Mouse (Mus musculus) cerebellum, adult 2 months (tissue): ENCODE measurements around the gene Rcc2. TPM values are rescaled to one million over a fixed set of nuclear protein-coding genes. Genes with fewer than 3 reads are reported as not detected.

Source experiments
- DNase-seq, 2 experiments: peaks; one replicate each; pipeline ENCODE4 v3.0.0; 2021
- H3K27ac ChIP-seq: fragments of 200-500 bp; 2 replicates; pipeline ENCODE4 v1.5.1; 2012; ENCODE audit warnings: low read length, control low read depth, inconsistent platforms; ENCODE audit not compliant: insufficient read depth
- H3K27me3 ChIP-seq: fragments of 200-500 bp; 2 replicates; pipeline ENCODE4 v1.6.1; 2012; ENCODE audit warnings: inconsistent platforms, mild to moderate bottlenecking, low read length, moderate library complexity; ENCODE audit not compliant: control insufficient read depth, insufficient read depth
- H3K4me1 ChIP-seq: fragments of 200-500 bp; 2 replicates; pipeline ENCODE4 v1.6.1; 2011; ENCODE audit warnings: low read length; ENCODE audit not compliant: control insufficient read depth, insufficient read depth
- H3K4me3 ChIP-seq: fragments of 200-500 bp; replicated peaks from 2 replicates; pipeline ENCODE3; 2011; ENCODE audit warnings: mild to moderate bottlenecking, low read depth, low read length, control low read depth; ENCODE audit not compliant: insufficient read depth
- CTCF ChIP-seq: fragments of 200-500 bp; IDR thresholded peaks from 2 replicates; pipeline ENCODE4 v1.5.1; 2011; ENCODE audit warnings: low read depth, mild to moderate bottlenecking, control low read depth, low read length, moderate library complexity, borderline replicate concordance; ENCODE audit not compliant: insufficient read depth
- POLR2A ChIP-seq: fragments of 200-500 bp; IDR thresholded peaks from 2 replicates; pipeline ENCODE4 v1.6.1; 2011; ENCODE audit warnings: low read length, control low read depth, borderline replicate concordance; ENCODE audit not compliant: insufficient read depth
- WGBS: fragments of 180-500 bp; shearing (Covaris S2); methylation state at CpG from one replicate; pipeline ENCODE4 v1.1.7; 2018; 5-methylcytosine and 5-hydroxymethylcytosine counted together
- polyA plus RNA-seq: library from polyadenylated mRNA; depleted of rRNA; stranded (reverse); fragments of >200 nt; gene quantifications from 2 replicates; pipeline ENCODE4 v1.2.3, GENCODE M21; 2012; rRNA removed

The Rcc2 gene
- polyA plus RNA-seq, result 40.0 and 40.6 TPM in 2 replicates

DNA sequence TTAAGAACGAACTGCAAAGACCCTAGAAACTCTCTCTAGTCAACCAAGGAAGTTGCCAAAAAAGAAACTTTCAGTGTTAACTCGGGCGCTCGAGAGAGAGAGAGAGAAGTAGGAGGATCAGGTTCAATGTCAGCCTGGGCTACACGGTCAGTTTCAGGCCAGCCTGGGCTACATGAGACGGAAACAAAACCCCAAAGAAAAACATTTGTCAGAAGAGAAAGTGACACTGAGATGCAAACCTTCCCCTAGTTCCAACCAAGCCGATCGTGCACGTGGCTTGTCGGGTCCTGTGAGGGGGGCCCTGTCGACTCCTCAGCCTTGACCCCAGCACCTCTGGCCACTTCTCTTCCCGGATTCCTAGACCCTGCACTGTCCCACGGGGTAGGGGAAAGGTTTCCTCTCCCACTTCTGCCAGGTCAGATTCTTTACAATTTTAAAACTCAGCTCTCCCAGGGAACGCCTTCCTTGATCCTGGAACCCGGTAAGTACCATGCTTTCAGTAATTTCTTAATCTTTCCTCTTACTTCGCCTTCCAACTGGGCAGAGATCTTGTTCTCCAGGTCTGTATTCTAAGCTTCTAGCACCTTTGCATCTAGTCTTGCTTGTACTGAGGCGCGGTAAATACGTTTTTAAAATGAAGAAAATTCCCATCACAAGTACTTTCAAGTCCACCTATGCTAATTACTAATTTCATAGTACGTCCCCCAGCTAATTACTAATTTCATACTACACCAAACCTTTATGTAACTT, at the start of gene Rcc2:
Gene Rcc2, plus strand, starts transcription at position 273 of the 750 bp plus-strand sequence.
- Histone ChIP-seq H3K27me3 (no peaks in the 10 kb centered on the region), H3K27ac (peak within 1 kb of the TSS; percentile 84), H3K4me1 (peaks cover 3% of the 10 kb centered on the region; the same call in 1 of the 2 replicates), H3K4me3 (peak within 1 kb of the TSS; percentile 98)
- no peak for DNase-seq
- WGBS, result 14% methylated on average over 20 of the region's 20 CpGs
- TF ChIP-seq CTCF, result no peak
- no peak for TF ChIP-seq POLR2A

DNA sequence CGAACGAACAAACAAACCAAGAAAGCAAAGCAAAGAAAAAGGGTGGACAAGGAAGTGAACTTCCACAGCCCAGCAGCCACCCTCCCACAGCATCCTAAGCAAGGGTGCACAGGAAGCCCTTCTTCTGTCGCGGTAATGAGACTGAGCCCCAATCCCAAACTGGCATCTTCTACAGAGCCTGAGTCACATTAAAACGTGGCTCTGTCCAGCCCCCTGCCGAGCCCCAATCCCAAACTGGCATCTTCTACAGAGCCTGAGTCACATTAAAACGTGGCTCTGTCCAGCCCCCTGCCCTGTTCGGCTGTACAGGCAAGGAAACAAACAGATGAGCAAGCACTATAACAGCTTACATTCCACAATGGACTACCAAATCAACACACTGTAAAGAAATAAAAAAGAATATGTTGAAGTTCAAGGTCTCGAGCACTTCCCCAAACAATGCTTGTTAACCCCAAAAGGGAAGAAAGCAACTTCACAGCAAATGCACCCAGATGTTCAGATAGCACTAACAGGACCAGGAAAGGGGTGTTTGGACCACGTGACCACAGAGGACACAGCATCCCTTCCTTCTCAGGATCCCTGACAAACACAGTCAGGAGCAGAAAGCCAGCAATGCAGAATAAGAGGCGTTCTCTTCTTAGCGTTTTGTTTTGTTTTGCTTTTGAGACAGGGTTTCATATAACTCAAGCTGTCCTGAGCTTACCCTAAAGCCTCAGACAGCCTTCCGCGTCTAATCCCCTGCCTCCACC, 46.3 kb upstream of the Rcc2 start:
- TF ChIP-seq CTCF (no peak), POLR2A (no peak)
- Histone ChIP-seq H3K27me3 (no peaks in the 10 kb centered on the region), H3K27ac (no peak overlapping the region), H3K4me1 (peaks cover 5% of the 10 kb centered on the region; the same call in 1 of the 2 replicates), H3K4me3 (no peak overlapping the region)
- 62% methylated on average over 14 of the region's 14 CpGs for WGBS
- DNase-seq, result no peak

DNA sequence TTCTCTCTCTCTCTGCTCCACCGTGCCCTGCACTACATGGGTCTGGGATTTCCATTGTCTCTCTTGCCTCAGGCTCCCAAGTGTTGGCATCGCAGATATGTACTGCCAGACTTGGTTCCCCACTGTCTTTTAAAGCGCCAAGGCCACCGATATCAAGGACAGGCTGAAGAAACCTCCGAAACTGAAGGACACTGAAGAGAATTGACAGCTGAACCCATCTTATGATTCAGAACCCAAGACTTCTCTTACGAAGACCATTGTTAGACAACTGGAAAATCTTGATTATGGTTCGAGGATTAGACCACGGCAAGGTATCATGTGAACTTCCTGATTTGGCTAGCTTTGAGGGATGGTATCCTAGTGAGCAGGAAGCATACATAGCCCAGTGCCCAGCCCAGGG, 45.5 kb upstream of the Rcc2 start:
- Histone ChIP-seq H3K27ac (no peak overlapping the region), H3K4me1 (no peaks in the 10 kb centered on the region; the same call in 1 of the 2 replicates), H3K4me3 (no peak overlapping the region), H3K27me3 (no peaks in the 10 kb centered on the region)
- TF ChIP-seq CTCF (no peak), POLR2A (no peak)
- WGBS, result 44% methylated on average over 8 of the region's 8 CpGs
- DNase-seq, result no peak

DNA sequence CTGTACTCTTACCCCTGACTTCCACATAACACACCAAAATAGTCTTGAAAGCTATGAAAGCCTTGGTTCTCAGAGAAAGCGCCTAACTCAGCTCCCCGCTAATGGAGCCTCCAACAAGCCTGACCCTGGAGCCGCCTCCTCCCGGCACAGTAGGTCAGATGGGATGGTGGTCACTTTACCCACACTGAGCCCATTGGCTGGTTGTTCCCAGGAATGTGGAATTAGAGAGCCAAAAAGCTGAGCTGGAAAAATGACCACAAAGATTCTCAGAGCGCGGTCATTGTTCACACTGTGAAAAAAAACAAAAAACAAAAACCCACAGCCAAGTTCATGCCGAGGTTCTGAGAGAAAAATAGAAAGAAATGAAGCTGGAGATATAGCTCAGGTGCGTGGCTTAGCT, 43.8 kb upstream of the Rcc2 start:
- H3K4me1 ChIP-seq, result no peaks in the 10 kb centered on the region; the same call in 1 of the 2 replicates
- 88% methylated on average over 8 of the region's 8 CpGs for WGBS
- no peak overlapping the region for H3K27ac ChIP-seq
- TF ChIP-seq CTCF, result no peak
- TF ChIP-seq POLR2A, result no peak
- no peak for DNase-seq
- H3K27me3 ChIP-seq, result no peaks in the 10 kb centered on the region
- no peak overlapping the region for H3K4me3 ChIP-seq

DNA sequence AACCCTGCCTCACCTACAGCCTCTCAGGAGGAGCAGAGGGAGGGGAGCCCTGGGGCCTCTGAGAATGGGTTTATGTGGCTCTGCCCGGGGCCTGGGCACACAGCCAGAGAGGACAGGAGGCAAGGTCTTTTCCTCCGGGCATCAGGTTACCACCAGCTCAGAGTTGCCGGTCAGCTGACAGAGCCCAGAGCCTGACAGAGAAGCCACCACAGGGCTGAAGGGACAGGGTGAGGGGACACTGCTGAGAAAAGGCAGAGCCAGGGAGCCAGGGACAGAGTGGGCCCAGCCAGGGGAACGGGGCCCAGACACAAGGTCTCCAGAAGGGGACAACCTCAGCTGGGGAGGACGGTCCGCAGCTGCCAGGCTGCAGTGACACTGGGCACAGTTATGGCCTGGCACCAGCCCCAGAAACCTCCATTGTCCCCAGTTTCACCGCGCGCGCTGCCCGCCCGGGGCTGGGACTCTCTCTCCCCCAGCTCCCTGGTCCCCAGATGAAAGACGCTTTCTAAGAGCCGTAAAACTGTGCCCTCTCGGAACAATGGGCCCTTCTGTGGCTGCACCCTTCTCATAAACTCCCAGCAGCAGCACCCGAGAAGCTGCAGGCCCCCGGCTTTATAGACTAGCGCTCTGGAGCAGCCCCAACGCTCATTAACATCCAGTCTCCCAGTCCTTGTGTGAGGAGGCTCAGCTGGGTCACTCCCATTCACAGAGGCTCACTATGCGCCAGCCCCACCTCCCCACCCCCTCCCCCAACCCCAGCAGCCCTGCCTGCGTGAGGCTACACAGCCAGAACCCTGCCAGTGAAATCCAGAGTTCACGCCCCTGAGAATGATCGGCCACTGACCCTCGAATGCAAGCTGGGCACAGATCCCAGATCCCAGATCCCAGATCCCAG, 42.4 kb upstream of the Rcc2 start:
- Histone ChIP-seq H3K4me1 (no peaks in the 10 kb centered on the region; the same call in 1 of the 2 replicates), H3K27ac (no peak overlapping the region), H3K27me3 (no peaks in the 10 kb centered on the region), H3K4me3 (no peak overlapping the region)
- DNase-seq, result peak; percentile 65 to 70
- TF ChIP-seq CTCF (no peak), POLR2A (no peak)
- WGBS, result 21% methylated on average over 24 of the region's 24 CpGs

DNA sequence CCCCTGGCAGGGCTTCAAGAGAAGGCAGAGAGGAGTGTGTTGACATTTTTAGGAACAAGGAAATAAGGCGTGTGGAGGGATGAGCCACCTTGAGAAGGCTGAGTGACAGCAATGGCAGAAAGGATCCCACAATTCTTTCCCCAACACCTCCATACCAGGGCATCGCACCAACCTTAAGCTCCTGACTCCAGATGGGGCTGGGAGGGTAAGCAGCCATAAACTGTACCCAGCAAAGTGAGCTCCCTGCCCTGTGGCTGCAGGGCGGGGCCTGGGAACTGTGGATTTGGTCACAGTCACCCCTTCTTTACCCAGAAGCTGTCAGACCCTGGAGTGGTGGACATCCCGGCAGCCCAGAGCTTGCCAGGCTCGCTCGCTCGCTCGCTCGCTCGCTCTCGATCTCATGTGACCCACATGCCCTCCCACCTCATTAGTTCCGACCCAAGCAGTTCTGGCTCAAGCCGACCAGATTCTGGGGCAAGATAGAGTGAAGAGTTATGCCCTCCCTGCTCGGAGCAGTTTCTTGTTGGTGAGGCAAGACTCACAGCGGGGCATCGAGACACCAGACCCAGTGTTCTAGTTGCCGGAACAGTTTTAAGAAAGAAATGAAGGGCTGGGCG, 38.8 kb upstream of the Rcc2 start:
- H3K4me3 ChIP-seq, result no peak overlapping the region
- TF ChIP-seq CTCF, result no peak
- no peak for TF ChIP-seq POLR2A
- DNase-seq, result no peak
- H3K4me1 ChIP-seq, result peaks cover 14% of the 10 kb centered on the region
- WGBS, result 66% methylated on average over 18 of the region's 18 CpGs
- no peaks in the 10 kb centered on the region for H3K27me3 ChIP-seq
- H3K27ac ChIP-seq, result no peak overlapping the region

DNA sequence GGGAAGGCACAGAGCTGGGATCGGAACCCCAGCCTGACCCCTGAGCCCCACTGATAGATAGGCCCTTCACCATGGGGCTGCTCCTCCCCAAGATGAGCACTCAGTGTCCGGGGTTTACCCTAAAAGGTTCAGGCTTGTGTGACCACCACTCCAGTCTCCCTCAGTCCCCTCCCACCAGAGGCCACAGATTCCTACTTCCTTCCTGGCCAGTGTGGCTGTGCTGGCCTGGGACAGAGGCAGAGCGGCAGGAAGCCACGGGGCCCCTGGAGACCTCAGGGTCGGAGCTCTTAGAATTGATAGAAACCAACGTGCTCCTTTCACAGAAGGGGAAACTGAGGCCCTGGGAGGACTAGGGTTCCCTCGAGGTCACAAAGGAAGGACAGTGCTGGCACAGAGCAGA, 37.9 kb upstream of the Rcc2 start:
- Histone ChIP-seq H3K4me3 (no peak overlapping the region), H3K27ac (no peak overlapping the region), H3K27me3 (no peaks in the 10 kb centered on the region), H3K4me1 (peaks cover 14% of the 10 kb centered on the region)
- DNase-seq, result no peak
- TF ChIP-seq POLR2A, result no peak
- TF ChIP-seq CTCF, result no peak
- 51% methylated on average over 7 of the region's 7 CpGs for WGBS
